Mouse (Mus musculus) pancreas, adult 10 weeks (tissue): ENCODE results near the gene Tm2d1. TPM values are rescaled to one million over a fixed set of nuclear protein-coding genes. Genes with fewer than 3 reads are reported as not detected.

ENCODE experiments used
- polyA plus RNA-seq: library from polyadenylated mRNA; stranded (reverse); fragments of 350-450 nt; fragmentation: Illumina TruSeq; extraction: RNeasy Lipid Tissue Mini Kit (QIAGEN cat#74804); gene quantifications from one replicate; pipeline ENCODE4 v1.2.3, GENCODE M21; 2015; ENCODE audit warnings: low read depth, low replicate concordance; ENCODE audit not compliant: insufficient read depth

Gene Tm2d1
- 16.1 TPM for polyA plus RNA-seq

GRCm38 (mm10) chr4:98382716-98383424 lies at the start of gene Tm2d1:
TSS of gene Tm2d1 (minus strand) at chr4:98383306.

DNA sequence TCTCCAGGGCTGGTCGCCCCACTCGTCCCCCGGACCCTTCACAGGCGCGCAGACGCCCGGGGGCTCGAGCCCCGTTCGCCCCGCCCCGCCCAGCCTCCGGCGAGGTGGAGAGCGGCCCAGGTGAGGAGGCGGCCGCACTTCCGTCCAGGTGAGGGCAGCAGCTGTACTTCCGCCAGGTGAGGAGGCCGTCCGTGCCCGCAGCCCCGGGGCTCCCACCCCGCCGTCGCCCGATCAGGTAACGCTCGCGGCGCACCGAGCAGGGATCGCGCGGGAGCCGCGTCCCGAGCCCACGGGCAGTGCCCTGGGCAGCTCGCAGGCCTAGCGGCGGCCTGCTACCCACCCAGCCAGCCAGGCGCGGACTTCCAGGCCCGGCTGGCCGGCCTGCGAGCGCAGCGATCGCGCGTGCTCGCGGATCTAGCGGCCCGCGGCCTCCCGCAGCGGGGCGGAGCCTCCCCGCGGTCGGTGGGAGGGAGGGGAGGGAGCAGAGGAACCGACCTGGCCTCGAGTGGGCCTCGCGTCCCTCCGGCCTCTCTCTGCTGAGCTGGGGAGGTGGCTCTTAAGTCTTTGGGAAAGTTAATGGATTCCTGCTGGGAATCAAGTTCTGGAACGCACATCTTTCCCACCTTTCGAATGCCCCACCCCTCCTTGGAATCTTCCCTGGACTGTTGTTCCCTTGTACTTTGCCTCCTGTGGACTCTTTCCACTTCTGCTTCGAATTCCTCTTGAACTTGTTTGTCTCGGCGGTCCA lies 12.8 kb upstream of the Tm2d1 start, which contains the start of gene Patj:
TSS of gene Patj (plus strand) at position 96 of the 748 bp plus-strand sequence.

Other genes with a start within 250 kb of the Tm2d1 start
- gene Patj, start 12.5 kb upstream of the Tm2d1 start, polyA plus RNA-seq, result 8.0 TPM